Mouse (Mus musculus) hindbrain, embryonic 16.5 days (tissue): ENCODE measurements at regions not wholly inside any gene's neighbourhood (a gene's known extent, or its start where the extent isn't known, plus 50 kb on each side); places are given as distances from the start of the nearest gene placed in this dataset.

Experiments
- ATAC-seq: fragments of 200-750 bp; cut with Nextera tagmentation; 2 replicates; pipeline ENCODE4 v1.8.0; 2017; ENCODE audit warnings: moderate TSS enrichment, moderate library complexity
- H3K27ac ChIP-seq: fragments of 300-500 bp; sonication (generic); 2 replicates; pipeline ENCODE4 v1.5.1; 2014; ENCODE audit warnings: low read depth, mild to moderate bottlenecking, control low read depth, low read length, moderate library complexity
- H3K27me3 ChIP-seq: fragments of 300-500 bp; sonication (generic); replicated peaks from 2 replicates; pipeline ENCODE4 v1.6.1; 2014; ENCODE audit warnings: low read length; ENCODE audit not compliant: control insufficient read depth, insufficient read depth
- H3K36me3 ChIP-seq: fragments of 300-500 bp; sonication (generic); 2 replicates; pipeline ENCODE4 v1.6.1; 2014; ENCODE audit warnings: mild to moderate bottlenecking, low read length, moderate library complexity, mixed read lengths; ENCODE audit not compliant: control insufficient read depth, insufficient read depth
- H3K4me1 ChIP-seq: fragments of 300-500 bp; sonication (generic); 2 replicates; pipeline ENCODE4 v1.6.1; 2014; ENCODE audit warnings: low read depth, low read length; ENCODE audit not compliant: control insufficient read depth, insufficient read depth
- H3K4me2 ChIP-seq: fragments of 300-500 bp; sonication (generic); 2 replicates; pipeline ENCODE4 v1.6.1; 2014; ENCODE audit warnings: mild to moderate bottlenecking, low read length, control low read depth, moderate library complexity
- H3K4me3 ChIP-seq: fragments of 300-500 bp; sonication (generic); 2 replicates; pipeline ENCODE4 v1.5.1; 2014; ENCODE audit warnings: mild to moderate bottlenecking, low read length, control low read depth, moderate library complexity
- H3K9ac ChIP-seq: fragments of 300-500 bp; sonication (generic); 2 replicates; pipeline ENCODE4 v1.6.1; 2014; ENCODE audit warnings: low read depth, mild to moderate bottlenecking, control low read depth, low read length, moderate library complexity
- H3K9me3 ChIP-seq: fragments of 300-500 bp; sonication (generic); 2 replicates; pipeline ENCODE4 v1.6.1; 2014; ENCODE audit warnings: mild to moderate bottlenecking, low read length, moderate library complexity; ENCODE audit not compliant: control insufficient read depth
- WGBS: fragments of 180-500 bp; shearing (Covaris S2); extraction: QIAGEN DNeasy Blood & Tissue Kit; methylation state at CpG from one replicate; pipeline ENCODE4 v1.1.7; 2014; 5-methylcytosine and 5-hydroxymethylcytosine counted together

DNA sequence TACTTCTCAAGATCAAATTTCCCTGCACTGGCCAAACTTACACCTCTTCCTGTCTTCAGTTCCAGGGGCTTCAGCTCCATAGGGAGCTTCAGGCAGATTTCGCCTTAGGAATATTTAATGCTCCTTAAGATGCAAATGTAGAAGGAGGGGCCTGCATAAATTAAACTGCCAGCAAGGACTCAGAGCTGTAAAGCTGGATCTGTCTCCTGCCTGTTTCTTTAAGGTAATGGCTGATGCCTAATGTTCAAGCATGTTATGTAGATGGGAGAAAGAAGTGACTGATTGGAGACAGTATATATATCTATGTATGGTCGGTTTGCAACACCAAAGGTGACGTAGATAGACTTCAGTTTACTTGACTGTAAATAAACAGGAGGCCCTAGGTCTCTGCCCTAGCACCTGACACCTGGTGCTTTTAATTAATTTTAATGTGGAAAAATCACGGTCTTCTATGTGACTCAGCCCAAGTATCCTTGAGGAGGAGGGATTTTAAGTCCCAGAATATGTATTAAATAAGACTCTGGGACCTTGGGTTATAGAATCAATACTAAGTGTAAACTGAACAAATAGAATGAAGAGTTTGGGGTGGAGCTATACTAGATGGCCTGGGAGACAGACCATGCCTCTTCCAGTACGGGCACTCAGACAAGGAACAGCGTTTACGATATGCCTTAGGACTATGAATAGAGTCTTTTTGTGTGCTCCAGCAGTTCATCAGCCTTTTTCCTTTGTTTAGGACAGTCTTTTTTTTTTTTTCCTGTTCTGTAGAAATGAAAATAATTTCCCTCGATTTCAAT is 651.7 kb upstream of the Lmcd1 start:
- ATAC-seq: no peak
- Histone ChIP-seq H3K9ac (no peak overlapping the region), H3K36me3 (no peaks in the 10 kb centered on the region), H3K27me3 (no peaks in the 10 kb centered on the region), H3K9me3 (no peaks in the 10 kb centered on the region), H3K4me1 (0 out of 2 replicates have a peak, but pooled peaks cover 2% of the 10 kb centered on the region), H3K4me3 (no peak overlapping the region), H3K4me2 (no peak overlapping the region), H3K27ac (no peak overlapping the region)
- 41% methylated on average over 8 of the region's 8 CpGs for WGBS

DNA sequence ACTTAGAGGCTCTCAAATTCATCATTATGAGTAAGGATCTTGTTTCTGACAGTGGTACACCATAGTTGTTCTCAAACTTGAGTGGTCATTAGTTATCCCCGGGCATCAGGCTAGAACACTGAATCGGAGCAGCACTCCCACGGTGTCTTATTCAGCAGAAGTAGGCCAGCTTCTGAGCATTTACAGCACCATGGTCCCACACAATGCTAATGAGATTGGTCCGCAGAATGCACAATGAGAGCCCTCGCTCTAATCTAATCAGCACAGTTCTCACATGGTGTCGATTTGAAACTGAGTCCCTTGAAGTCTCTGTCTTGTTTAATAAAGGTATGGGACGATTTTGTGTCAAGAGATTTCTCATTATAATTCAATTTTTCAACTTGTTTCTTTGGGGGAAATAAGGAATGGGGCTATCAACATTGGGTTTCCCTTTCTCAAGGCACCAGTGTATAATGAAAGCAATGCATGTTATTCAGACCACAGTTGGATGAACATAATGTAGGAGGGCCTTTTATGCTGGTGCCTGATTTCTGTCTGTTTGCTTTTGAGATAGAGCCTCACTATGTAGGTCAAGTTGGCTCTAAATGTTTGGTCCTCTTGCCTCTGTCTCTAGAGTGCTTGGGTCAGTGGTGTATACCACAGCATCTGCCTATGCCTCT is 650.9 kb upstream of the Lmcd1 start:
- Histone ChIP-seq H3K4me3 (no peak overlapping the region), H3K9ac (no peak overlapping the region), H3K27me3 (no peaks in the 10 kb centered on the region), H3K4me1 (0 out of 2 replicates have a peak, but pooled peaks cover 2% of the 10 kb centered on the region), H3K9me3 (no peaks in the 10 kb centered on the region), H3K36me3 (no peaks in the 10 kb centered on the region), H3K4me2 (no peak overlapping the region), H3K27ac (no peak overlapping the region)
- WGBS: 34% methylated on average over 7 of the region's 7 CpGs
- peak; percentile 76; the same call in 1 of the 2 replicates for ATAC-seq

DNA sequence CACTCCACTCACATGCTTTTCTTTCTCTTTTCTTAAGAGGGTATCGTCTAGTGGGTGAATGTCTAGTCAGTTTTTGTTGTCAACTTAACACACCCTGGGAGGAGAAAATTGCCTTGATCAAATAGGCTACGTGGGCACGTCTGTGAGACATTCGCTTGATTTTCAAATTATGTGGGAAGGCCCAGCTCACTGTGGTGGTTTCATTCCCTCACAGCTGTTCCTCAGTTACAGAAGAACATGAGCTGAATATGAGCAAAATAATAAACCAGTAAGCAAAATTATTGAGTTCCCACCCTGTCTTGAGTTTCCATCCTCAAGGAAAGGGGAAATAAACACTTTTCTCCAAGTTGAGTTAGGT is 650.4 kb upstream of the Lmcd1 start:
- Histone ChIP-seq H3K4me2 (no peak overlapping the region), H3K27ac (no peak overlapping the region), H3K27me3 (no peaks in the 10 kb centered on the region), H3K4me1 (0 out of 2 replicates have a peak, but pooled peaks cover 2% of the 10 kb centered on the region), H3K4me3 (no peak overlapping the region), H3K9me3 (no peaks in the 10 kb centered on the region), H3K36me3 (no peaks in the 10 kb centered on the region), H3K9ac (no peak overlapping the region)
- WGBS: 79% methylated on average over 4 of the region's 4 CpGs
- ATAC-seq: no peak

DNA sequence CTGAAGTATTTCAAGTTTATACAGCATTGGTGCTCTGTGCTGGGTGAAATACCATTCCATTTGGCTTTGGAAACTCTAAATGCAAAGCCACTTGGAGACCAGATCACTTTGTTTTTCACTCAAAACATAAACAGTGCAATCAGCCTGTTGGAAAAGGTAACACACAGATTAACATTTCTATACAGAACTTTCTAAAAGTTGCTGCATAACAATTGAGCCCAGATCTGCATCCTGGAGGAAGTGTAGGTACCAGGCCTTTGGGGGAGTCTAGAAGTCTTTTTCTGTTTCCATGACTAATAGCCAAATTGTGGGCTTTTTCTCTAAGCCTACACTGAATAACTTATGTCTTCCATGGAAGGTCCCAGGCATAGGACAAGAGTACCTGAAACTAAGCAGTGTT is 648.1 kb upstream of the Lmcd1 start:
- Histone ChIP-seq H3K4me1 (0 out of 2 replicates have a peak, but pooled peaks cover 2% of the 10 kb centered on the region), H3K4me3 (no peak overlapping the region), H3K4me2 (no peak overlapping the region), H3K27ac (no peak overlapping the region), H3K36me3 (no peaks in the 10 kb centered on the region), H3K27me3 (no peaks in the 10 kb centered on the region), H3K9ac (no peak overlapping the region), H3K9me3 (no peaks in the 10 kb centered on the region)
- ATAC-seq: no peak

DNA sequence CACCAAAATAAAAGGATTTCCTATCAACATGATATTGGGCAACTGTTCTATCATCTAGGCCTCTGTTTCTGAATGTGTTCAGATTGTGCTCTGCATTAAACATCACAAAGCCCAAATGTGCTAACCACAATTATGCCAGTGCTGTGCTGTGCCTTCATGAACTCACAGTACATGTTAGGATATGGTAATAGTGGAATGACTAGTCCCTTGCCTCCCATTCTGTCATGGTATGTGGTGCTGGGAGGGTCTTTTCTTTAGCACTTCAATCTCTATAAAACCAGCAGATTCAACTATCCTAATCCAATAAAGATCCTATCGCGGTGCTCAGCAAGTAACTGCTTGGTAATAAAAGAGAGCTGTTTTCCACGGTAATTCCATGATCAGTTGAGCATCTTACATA is 620.8 kb upstream of the Lmcd1 start:
- ATAC-seq: no peak
- Histone ChIP-seq H3K9me3 (no peaks in the 10 kb centered on the region), H3K4me3 (no peak overlapping the region), H3K27ac (no peak overlapping the region), H3K9ac (no peak overlapping the region), H3K36me3 (no peaks in the 10 kb centered on the region), H3K27me3 (no peaks in the 10 kb centered on the region), H3K4me2 (no peak overlapping the region), H3K4me1 (no peaks in the 10 kb centered on the region)
- 87% methylated on average over 3 of the region's 3 CpGs for WGBS

DNA sequence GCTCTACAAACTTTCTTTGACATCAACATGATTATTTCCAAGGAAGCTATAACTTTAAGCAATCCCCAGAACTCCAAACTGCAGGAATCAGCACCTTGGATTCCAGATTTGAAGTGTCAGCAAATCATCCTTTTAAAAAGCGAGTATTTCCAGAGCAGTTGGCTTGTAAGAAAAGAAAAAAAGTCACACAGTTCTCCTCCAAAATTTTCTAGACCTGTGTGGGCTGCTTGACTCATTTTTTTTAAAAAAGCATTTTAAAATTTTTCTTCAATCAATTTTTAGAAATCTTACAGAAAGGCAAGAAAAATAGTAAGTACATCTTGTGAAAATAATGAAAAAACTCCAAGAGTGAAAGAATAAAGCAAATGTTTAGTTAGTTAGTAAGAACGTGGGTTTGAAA is 613.6 kb upstream of the Lmcd1 start:
- ATAC-seq: no peak

DNA sequence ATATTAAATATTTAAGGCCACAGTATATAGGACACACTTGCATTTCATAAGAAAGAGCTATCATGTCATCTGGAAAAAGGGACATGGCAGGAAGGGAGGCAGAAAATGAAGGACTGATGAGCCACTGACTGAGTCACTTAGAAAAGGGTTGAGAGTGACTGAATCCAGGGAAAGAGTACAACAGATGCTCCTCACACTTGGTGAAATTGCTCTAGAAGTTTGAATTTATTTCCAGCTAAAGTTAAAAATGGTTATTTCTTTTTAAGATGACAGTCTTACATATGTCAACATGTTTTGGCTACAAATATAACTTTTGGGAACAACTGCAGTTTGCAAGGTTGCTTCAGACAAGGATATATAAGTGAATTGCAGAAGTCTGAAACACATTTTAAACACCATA is 609.0 kb upstream of the Lmcd1 start:
- Histone ChIP-seq H3K27me3 (no peaks in the 10 kb centered on the region), H3K27ac (no peak overlapping the region), H3K4me1 (no peaks in the 10 kb centered on the region), H3K4me2 (no peak overlapping the region), H3K4me3 (no peak overlapping the region), H3K36me3 (no peaks in the 10 kb centered on the region), H3K9ac (no peak overlapping the region), H3K9me3 (no peaks in the 10 kb centered on the region)
- no peak for ATAC-seq

More for the DNA sequence above, 613.6 kb upstream of the Lmcd1 start:
- no peak overlapping the region for H3K27ac ChIP-seq
- WGBS: 60% methylated on average over 2 of the region's 2 CpGs
- no peak overlapping the region for H3K4me3 ChIP-seq
- no peaks in the 10 kb centered on the region for H3K4me1 ChIP-seq
- no peaks in the 10 kb centered on the region for H3K27me3 ChIP-seq
- no peaks in the 10 kb centered on the region for H3K9me3 ChIP-seq
- H3K4me2 ChIP-seq: no peak overlapping the region
- H3K9ac ChIP-seq: no peak overlapping the region
- no peaks in the 10 kb centered on the region for H3K36me3 ChIP-seq

DNA sequence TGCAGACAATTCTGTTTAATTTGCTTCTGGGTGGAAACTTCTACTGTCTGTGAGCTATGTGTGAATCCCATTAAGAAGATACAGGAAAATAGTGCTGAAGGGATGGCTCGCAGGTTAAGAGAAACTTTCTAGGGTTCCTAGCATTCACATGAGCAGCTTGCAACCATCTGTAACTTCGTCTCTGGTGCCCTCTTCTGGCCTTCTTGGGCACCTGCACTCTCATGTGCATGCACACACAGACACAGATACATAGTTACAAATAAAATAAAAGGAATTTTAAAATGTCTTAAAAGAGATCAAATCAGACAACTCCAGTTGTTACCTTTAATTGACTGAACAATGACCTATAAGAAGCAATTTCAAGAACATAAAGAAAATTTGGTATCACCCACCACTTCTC is 588.6 kb upstream of the Lmcd1 start:
- Histone ChIP-seq H3K27ac (no peak overlapping the region), H3K4me1 (no peaks in the 10 kb centered on the region), H3K4me2 (no peak overlapping the region), H3K36me3 (no peaks in the 10 kb centered on the region), H3K9me3 (no peaks in the 10 kb centered on the region), H3K27me3 (no peaks in the 10 kb centered on the region), H3K9ac (no peak overlapping the region), H3K4me3 (no peak overlapping the region)
- ATAC-seq: no peak
- 75% methylated on average over 2 of the region's 2 CpGs for WGBS

DNA sequence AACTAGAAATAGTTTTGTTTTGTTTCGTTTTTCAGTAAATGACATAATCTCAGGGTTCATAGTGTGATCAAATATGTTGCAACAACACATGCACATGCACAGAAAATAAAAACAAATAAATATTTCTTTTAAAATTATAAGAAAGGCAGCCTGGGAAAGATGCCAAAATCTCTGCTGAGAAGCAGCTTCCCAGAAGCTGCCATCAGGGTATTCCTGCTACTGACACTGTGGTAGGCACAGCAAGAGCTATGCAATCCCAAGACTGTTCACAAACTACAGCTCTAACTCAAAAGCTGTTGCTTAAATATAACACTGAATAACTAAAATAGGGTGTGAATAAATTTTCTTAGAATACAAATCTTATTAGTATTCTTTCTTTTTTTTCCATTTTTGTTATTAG is 570.7 kb upstream of the Lmcd1 start:
- H3K36me3 ChIP-seq: no peaks in the 10 kb centered on the region
- no peak overlapping the region for H3K4me2 ChIP-seq
- H3K4me3 ChIP-seq: no peak overlapping the region
- 0 out of 2 replicates have a peak, but pooled peaks cover 3% of the 10 kb centered on the region for H3K9me3 ChIP-seq
- no peaks in the 10 kb centered on the region for H3K4me1 ChIP-seq
- no peak overlapping the region for H3K9ac ChIP-seq
- WGBS: 92% methylated on average over 1 of the region's 1 CpGs
- H3K27me3 ChIP-seq: no peaks in the 10 kb centered on the region
- H3K27ac ChIP-seq: no peak overlapping the region
- no peak for ATAC-seq
